Mouse (Mus musculus) MN1 (cell line): ENCODE measurements around the gene Smlr1.
A peak's percentile ranks its signal among the peaks of the same experiment; 100 is the strongest.

Source experiments
- DNase-seq: peaks from one replicate; pipeline ENCODE4 v3.0.0-alpha.2; 2016; ENCODE audit warnings: low spot score

Smlr1 gene

DNA sequence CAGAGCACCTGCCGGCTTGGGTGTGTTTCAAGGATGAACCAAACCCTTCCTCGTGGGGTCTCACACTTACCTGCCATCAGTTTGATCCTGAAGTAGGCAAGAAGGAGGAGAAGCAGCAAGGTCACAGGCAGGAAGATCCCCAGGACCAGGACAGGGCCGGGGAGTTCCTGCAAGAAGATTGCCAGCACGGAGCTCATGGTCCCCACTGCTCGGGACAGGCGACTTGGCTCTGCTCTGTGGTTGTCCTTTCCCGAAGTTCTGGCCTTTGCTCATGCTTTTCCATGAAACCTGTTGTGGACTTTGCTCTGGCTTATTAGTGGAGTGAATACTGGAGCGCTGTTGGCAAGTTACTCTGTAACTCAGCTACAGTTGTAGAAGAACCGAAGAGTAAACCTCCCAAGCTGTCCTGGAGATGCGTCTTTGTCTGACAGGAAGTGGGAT is at the start of gene Smlr1:
Gene Smlr1 (minus strand): TSS at position 377 of the 441 bp plus-strand sequence.
- no peak for DNase-seq

GRCm38 (mm10) chr10:25584899-25585298 is 48.8 kb upstream of the Smlr1 start:
- DNase-seq: no peak

GRCm38 (mm10) chr10:25580066-25580465 is 44.0 kb upstream of the Smlr1 start:
- DNase-seq: no peak

- no peak for DNase-seq
Observed at GRCm38 (mm10) chr10:25571319-25572240, 35.5 kb upstream of the Smlr1 start.

DNA sequence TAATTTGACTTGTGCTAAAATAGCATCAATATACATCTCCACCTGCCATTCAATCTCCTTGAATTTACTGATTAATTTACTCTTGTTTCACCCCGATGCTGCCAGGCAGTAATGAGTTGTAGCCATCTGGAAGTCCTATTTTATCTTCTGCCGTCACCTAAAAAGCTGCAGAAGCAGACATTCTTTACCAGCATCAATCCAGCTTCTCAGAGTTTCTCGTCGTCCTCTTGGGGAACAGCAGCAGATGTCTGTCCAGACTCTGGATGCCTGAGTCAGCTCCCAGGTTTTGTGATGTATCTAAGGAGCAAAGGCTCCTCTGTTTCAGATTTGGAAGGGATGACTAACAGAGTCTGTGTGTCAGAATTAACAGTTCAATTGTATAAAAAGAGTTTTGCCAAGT is 16.9 kb upstream of the Smlr1 start:
- DNase-seq: no peak

DNA sequence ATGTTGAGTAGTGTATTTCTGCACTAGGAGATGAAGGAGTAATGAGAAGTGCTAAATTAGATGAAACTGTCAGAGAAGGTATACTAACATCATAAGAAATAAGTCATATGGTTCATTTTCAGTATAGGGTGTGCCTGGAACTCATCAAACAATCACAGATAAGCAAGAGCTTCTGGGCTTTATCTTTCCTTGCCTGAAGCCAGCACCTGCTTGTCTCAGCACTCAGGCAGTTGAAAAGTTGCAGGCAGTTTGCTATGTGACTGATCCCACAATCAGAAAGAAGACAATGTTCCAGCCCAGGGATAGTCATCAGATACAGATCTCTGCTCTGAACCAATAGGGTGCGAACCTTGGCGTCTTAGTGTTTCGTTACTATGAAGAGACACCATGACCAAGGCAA is 5.0 kb upstream of the Smlr1 start:
- no peak for DNase-seq

DNA sequence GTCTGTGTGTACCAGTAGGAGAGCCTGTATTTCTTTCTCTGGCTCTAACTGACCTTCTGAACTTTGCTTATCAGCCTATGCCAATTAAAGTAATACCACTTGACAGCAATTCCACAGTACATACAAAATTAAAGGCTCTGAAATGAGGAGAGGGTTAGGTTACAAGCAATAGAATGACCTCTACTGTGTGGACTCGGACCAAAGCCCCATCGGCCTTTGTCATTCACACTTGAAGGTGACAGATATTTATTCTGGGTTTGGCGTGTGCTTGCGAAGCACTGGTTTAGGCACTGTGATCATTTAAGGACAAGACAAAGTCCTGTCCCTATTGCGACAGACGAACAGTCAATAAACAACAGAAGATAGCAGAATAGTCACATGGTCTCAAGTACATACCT is 3.7 kb upstream of the Smlr1 start:
- DNase-seq: no peak

DNA sequence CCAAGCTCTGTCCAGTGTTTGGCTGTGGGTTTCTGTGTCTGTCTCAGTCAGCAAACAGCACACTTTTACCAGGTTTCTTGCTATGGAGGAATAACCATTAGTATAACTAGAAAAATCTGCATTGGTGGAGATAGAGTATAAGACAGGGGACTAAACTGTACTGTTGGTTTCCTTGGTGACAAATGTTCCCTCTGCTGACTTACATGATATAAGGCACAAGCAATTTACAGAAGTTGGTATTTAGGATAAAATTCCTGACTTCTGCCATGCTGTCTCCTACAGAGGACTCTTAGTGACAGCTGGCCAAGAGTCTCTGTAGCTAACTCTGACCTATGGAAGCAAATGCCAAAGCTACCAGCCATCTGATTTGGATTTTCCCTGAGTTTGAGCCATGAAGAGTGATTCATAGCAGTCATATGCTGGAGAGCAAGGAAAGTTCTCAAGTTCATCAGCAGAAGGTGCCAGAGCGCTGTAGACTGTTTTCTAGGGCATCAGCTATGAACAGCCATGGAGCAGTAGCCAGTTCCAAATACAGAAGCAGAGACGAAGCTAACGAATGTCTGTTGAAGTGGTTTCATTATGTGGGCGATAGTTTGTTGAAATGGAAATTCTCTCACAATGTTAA is 3.2 kb upstream of the Smlr1 start:
- peak; percentile 38 for DNase-seq

DNA sequence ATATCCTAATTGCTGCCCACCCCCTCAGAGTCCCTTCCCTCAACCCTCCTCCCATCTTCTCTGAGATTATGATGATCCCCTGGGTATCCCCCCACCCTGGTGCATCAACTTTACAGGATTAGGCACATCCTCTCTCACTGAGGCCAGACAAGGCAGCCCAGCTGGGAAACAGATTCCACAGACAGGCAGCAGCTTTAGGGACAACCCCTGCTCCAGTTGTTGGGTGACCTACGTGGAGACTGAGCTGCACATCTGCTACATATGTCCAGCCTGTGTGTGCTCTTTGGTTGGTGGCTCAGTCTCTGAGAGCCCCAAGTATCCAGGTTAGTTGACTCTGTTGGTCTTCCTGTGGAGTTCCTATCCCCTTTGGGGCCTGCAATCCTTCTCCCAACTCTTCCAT is 2.7 kb upstream of the Smlr1 start:
- no peak for DNase-seq

DNA sequence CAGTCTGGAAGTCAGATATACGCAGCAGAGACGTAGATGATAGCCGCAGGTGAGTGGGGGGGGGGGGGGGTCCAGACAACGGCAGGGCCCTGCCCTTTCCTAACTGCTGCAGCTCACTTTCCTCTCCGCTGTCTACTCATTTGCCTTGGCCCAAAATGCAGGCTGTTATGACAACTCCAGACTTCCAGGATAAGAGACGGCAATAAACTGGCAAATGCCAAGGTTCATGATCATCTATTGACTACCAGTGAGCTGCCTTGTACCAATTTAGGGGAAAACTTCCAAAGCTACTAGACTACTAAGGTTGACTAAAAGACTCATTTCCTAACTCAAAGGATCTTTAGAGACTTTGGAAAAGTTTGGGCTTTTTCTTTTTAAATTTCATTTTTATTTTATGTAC is 554 bp upstream of the Smlr1 start:
- DNase-seq: no peak

GRCm38 (mm10) chr10:25534467-25534866 is 1.6 kb downstream of the Smlr1 start:
- DNase-seq: no peak

- DNase-seq: no peak
Observed at GRCm38 (mm10) chr10:25533513-25534246, 2.4 kb downstream of the Smlr1 start.

DNA sequence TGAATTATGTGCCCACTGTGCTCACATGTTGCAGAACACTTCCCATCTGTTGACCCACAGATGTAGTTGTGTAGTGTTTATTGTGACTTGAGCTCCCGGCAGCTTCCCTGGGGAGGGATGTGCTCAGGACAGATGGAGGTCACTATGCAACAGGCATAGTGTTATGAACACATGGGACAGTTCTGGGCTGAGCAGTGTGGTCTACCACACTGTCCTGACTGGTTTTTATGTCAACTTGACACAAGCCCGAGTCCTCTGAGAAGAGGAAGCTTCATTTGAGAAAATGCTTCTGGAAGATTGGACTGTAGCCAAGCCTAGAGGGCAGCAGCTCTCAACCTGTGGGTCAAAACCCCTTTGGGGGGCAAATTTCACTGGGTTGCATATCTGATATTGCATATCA is 3.0 kb downstream of the Smlr1 start:
- DNase-seq: no peak

DNA sequence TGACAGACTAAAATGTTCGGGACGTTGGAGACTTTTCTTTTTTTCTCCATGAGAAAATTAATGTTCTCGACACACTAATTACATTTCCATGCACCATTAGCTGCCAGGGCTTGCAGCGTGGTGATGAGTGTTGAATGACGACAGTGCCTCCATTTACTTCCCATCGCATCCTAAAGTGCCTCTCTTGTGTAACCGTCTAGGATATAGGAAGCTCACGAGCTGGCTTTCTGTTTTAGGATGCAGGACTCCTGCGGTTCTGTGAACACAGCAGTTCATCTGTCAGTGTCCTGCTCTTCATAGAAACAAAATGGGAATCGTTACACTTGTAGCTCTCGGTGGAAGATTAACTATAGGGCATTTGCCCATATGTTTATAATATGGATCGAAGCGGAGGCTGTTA is 4.7 kb downstream of the Smlr1 start:
- no peak for DNase-seq

DNA sequence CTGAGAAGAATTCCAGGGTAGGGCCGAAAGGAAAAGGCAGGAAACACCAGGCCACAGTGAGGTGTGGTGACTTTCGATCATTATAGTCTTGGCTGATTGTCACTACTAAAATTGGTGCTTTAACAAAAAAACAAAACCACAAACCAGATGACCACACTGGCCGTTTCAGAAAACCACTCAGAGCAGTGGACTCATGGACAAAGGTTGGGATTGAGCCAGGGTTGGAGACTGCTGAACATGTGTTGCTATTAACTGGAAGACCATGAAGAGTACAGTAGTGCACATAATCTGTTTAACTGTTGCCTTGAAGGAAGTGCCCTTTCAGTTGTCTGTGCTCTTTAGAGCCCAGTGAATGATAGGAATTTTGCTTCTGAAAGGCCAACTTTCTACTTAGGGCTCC is 8.9 kb downstream of the Smlr1 start:
- no peak for DNase-seq

- no peak for DNase-seq
Observed at GRCm38 (mm10) chr10:25526622-25527021, 9.4 kb downstream of the Smlr1 start.

DNA sequence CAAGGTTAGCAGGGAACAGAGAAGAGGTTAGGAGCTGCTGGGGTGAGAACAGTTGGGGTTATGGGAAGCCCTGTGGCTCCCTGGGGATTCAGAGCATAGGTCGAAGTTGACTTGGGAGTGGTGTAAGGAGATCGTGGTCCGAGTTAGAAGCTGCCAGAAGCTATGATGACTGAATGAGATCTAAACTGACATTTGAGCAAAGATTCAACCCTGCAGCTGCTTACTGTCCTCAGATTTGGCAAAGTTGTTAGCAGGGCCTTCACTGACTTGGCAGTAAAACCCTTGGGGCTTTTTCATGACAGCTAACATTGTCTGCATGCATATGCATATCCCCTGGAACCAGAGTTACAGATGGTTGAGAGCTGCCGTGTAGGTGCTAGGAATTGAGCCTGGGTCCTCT is 9.9 kb downstream of the Smlr1 start:
- no peak for DNase-seq

DNA sequence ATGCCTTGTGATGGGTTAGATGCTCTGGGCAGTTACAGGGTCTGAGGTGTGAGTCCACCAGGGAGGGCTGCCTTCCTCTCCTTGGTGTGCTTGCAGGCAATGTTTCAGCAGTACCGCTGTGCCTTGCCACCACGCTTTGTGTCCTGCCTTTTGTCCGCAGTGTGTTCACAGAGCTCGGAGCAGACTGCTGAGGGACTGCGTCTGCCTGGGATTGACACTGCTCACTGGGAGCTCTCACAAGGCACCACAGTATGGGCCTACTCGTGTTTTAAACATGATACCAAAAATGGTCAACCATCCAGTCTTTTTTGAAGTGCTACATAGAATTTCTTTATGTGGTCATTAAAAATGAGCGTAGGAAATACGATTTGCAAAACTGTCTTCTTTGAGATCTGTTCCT is 12.3 kb downstream of the Smlr1 start:
- no peak for DNase-seq

- peak; percentile 58 for DNase-seq
Observed at GRCm38 (mm10) chr10:25520428-25520827, 15.6 kb downstream of the Smlr1 start.

DNA sequence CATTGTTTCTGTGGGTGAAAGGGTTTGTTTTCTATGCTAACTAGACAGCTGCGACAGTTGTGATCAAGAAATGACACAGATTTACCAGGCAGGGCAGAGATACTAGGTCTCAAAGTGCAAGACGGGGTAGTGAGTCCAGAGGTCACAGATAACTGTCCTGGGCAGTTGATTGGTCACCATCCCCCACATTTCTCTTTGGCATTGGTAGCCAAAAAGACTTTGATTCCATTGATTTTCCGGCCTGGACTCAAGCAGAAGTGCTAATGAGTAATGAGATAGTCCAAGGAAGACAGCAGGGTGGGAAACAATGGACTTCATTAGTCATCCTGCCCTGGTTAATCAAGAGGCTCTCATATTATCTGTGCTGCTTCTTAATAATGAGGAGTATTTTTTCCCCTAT is 16.1 kb downstream of the Smlr1 start:
- peak; percentile 28 for DNase-seq

GRCm38 (mm10) chr10:25513821-25514220 is 22.2 kb downstream of the Smlr1 start:
- no peak for DNase-seq

DNA sequence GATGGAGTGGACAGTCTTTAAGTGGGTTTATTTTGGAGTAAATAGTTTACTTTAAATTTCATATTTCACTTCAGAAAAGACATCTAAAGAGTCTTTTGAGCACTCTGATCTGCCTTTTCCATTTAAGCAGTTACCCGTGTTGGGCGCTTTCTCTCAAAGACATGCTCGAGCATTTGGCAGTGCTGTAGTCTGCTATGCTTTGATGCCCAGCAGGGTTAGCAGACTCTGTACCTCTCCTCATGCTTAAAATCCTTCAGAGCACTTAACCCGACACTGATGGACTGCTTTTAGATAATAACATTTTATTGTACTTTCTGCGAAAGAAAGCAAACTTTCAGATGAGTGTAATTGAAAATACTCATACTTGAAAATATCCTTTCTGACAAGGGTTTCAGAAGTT is 32.8 kb downstream of the Smlr1 start:
- no peak for DNase-seq
